Mouse (Mus musculus) embryonic facial prominence, embryonic 13.5 days (tissue): ENCODE results near the gene Gabpa. TPM values are rescaled to one million over a fixed set of nuclear protein-coding genes. Genes with fewer than 3 reads are reported as not detected.

ENCODE experiments used
- polyA plus RNA-seq: library from polyadenylated mRNA; unstranded; fragments of >200 nt; fragmentation: Nextera tagmentation; extraction: Ambion mirVana; gene quantifications from 2 replicates; pipeline ENCODE4 v1.2.1, GENCODE M21; 2015

The Gabpa gene
- polyA plus RNA-seq, 1 experiment from 2014 or later, result 32.1 TPM

Other genes with a start within 250 kb of the Gabpa start
- 46.0 and 46.7 TPM in 2 replicates for gene Mrpl39, start 99.2 kb upstream of the Gabpa start, polyA plus RNA-seq
- 4.7 and 6.5 TPM in 2 replicates for gene Jam2, start 60.8 kb upstream of the Gabpa start, polyA plus RNA-seq
- gene Atp5j, start 700 bp downstream of the Gabpa start, polyA plus RNA-seq, result 761 and 849 TPM in 2 replicates